8 mouse cellular contexts compared by ENCODE assay signal in genomic region chr5:124019348-124020216, GRCm38 (mm10). TPM values are rescaled to one million over a fixed set of nuclear protein-coding genes. Genes with fewer than 3 reads are reported as not detected.
DNase-seq lines count a peak whose midpoint lies in the region; ATAC-seq and TF ChIP-seq lines count a peak whose summit lies in the region.

No protein-coding gene starts in this region.

- H3K9ac ChIP-seq in kidney, embryonic 14.5 days (ENCODE audit: low read depth, low read length), result no peak overlapping the region
- H3K9ac ChIP-seq in liver, embryonic 13.5 days, result peak overlapping the region; percentile 51
- H3K9ac ChIP-seq in neural tube, embryonic 13.5 days, result no peak overlapping the region

- DNase-seq in kidney, adult 2 months, result peak; percentile 83
- peak; percentile 65 for DNase-seq in c-Kit-positive CD71-positive TER-119-negative erythroid progenitor cells, embryonic 14.5 days (ENCODE audit: low read depth)
- no peak for DNase-seq in heart, embryonic 10.5 days (ENCODE audit: low spot score)
- peak; percentile 75 for DNase-seq in kidney, postnatal 10 days
- peak; percentile 58 for DNase-seq in liver, embryonic 13.5 days
- DNase-seq in thymus, postnatal 36 days, result peak; percentile 56 to 67

- no peak for ATAC-seq in kidney, embryonic 14.5 days (ENCODE audit: low FRiP score, low TSS enrichment)
- ATAC-seq in liver, embryonic 13.5 days (ENCODE audit: low read depth), result peak; percentile 45
- peak; percentile 56 for ATAC-seq in neural tube, embryonic 13.5 days (ENCODE audit: low read depth)

- TF ChIP-seq POLR2A in kidney, adult 2 months (IDR thresholded peaks at IDR 0.05; ENCODE audit: low read depth, low read length), result no peak

- no peak for TF ChIP-seq CTCF in kidney, adult 2 months (conservative IDR thresholded peaks at IDR 0.05; ENCODE audit: insufficient read depth, insufficient read length, low read depth, low read length)

- no peaks in the 10 kb centered on the region for H3K9me3 ChIP-seq in kidney, embryonic 14.5 days (ENCODE audit: control insufficient read depth, low read length)
- no peaks in the 10 kb centered on the region for H3K9me3 ChIP-seq in heart, embryonic 10.5 days
- H3K9me3 ChIP-seq in liver, embryonic 13.5 days (replicated peaks), result no peaks in the 10 kb centered on the region
- H3K9me3 ChIP-seq in neural tube, embryonic 13.5 days, result no peaks in the 10 kb centered on the region

- H3K36me3 ChIP-seq in kidney, adult 2 months (ENCODE audit: control insufficient read depth, insufficient read depth, low read length), result no peaks in the 10 kb centered on the region
- no peaks in the 10 kb centered on the region; the same call in 1 of the 2 replicates for H3K36me3 ChIP-seq in kidney, embryonic 14.5 days (ENCODE audit: control insufficient read depth, insufficient read depth, low read length)
- H3K36me3 ChIP-seq in heart, embryonic 10.5 days, result peaks cover 15% of the 10 kb centered on the region
- peaks cover 17% of the 10 kb centered on the region for H3K36me3 ChIP-seq in liver, embryonic 13.5 days
- H3K36me3 ChIP-seq in neural tube, embryonic 13.5 days, result 0 out of 2 replicates have a peak, but pooled peaks cover 6% of the 10 kb centered on the region

- H3K27ac ChIP-seq in kidney, adult 2 months (ENCODE audit: insufficient read depth, low read depth, low read length), result 0 out of 2 replicates have a peak overlapping the region, but pooled peaks have one; percentile 13
- H3K27ac ChIP-seq in kidney, embryonic 14.5 days (ENCODE audit: low read depth, low read length), result no peak overlapping the region; the same call in 1 of the 2 replicates
- H3K27ac ChIP-seq in heart, embryonic 10.5 days, result peak overlapping the region; percentile 69
- peak overlapping the region; percentile 73 for H3K27ac ChIP-seq in liver, embryonic 13.5 days
- peak overlapping the region; percentile 67 for H3K27ac ChIP-seq in neural tube, embryonic 13.5 days (replicated peaks)

- H3K4me2 ChIP-seq in kidney, embryonic 14.5 days (replicated peaks; ENCODE audit: low read depth, low read length), result no peak overlapping the region
- H3K4me2 ChIP-seq in liver, embryonic 13.5 days, result peak overlapping the region; percentile 50
- H3K4me2 ChIP-seq in neural tube, embryonic 13.5 days, result no peak overlapping the region

- WGBS in kidney, adult 2 months, result 60% methylated on average over 12 of the region's 12 CpGs
- WGBS in kidney, embryonic 14.5 days, result 70% methylated on average over 12 of the region's 12 CpGs
- WGBS in heart, embryonic 10.5 days, result 45% methylated on average over 12 of the region's 12 CpGs
- 25% methylated on average over 12 of the region's 12 CpGs for WGBS in liver, embryonic 13.5 days (ENCODE audit: insufficient replicate concordance)
- WGBS in neural tube, embryonic 13.5 days, result 63% methylated on average over 12 of the region's 12 CpGs

- H3K4me3 ChIP-seq in kidney, adult 2 months (ENCODE audit: insufficient read depth, low read depth, low read length), result no peak overlapping the region
- H3K4me3 ChIP-seq in kidney, embryonic 14.5 days (ENCODE audit: low read length), result no peak overlapping the region
- H3K4me3 ChIP-seq in heart, embryonic 10.5 days, result 0 out of 2 replicates have a peak overlapping the region, but pooled peaks have one; percentile 12
- H3K4me3 ChIP-seq in liver, embryonic 13.5 days (replicated peaks), result peak overlapping the region; percentile 20
- no peak overlapping the region for H3K4me3 ChIP-seq in neural tube, embryonic 13.5 days

- H3K27me3 ChIP-seq in kidney, adult 2 months (replicated peaks; ENCODE audit: control insufficient read depth, insufficient read depth, low read length), result no peaks in the 10 kb centered on the region
- H3K27me3 ChIP-seq in kidney, embryonic 14.5 days (ENCODE audit: control insufficient read depth, insufficient read depth, low read length), result no peaks in the 10 kb centered on the region
- no peaks in the 10 kb centered on the region for H3K27me3 ChIP-seq in heart, embryonic 10.5 days (ENCODE audit: insufficient read depth, poor library complexity, severe bottlenecking)
- H3K27me3 ChIP-seq in liver, embryonic 13.5 days, result no peaks in the 10 kb centered on the region
- H3K27me3 ChIP-seq in neural tube, embryonic 13.5 days, result no peaks in the 10 kb centered on the region

- H3K4me1 ChIP-seq in kidney, adult 2 months (ENCODE audit: control insufficient read depth, insufficient read depth, low read length), result peaks cover 14% of the 10 kb centered on the region
- H3K4me1 ChIP-seq in kidney, embryonic 14.5 days (ENCODE audit: control insufficient read depth, insufficient read depth, low read length), result peaks cover 41% of the 10 kb centered on the region
- peaks cover 96% of the 10 kb centered on the region for H3K4me1 ChIP-seq in heart, embryonic 10.5 days
- peaks cover 99% of the 10 kb centered on the region for H3K4me1 ChIP-seq in liver, embryonic 13.5 days (replicated peaks)
- peaks cover 77% of the 10 kb centered on the region for H3K4me1 ChIP-seq in neural tube, embryonic 13.5 days (replicated peaks)

RNA-seq across cellular contexts. Expression of gene Vps37b, which starts 12.5 kb away (rescaled TPM):
- 22.6 and 24.1 TPM in 2 replicates for polyA plus RNA-seq in kidney, adult 2 months (2012; rRNA removed)
- 20.2 and 27.6 TPM in 2 replicates for polyA plus RNA-seq in kidney, embryonic 14.5 days (2014; fragmentation: Nextera tagmentation; extraction: Ambion mirVana)
- polyA plus RNA-seq in heart, embryonic 10.5 days (2016; fragmentation: Nextera tagmentation; extraction: Ambion mirVana), result 54.0 and 61.4 TPM in 2 replicates
- 16.1 and 18.0 TPM in 2 replicates for polyA plus RNA-seq in liver, embryonic 13.5 days (2015; fragmentation: Nextera tagmentation; extraction: Ambion mirVana)
- polyA plus RNA-seq in neural tube, embryonic 13.5 days (2015; fragmentation: Nextera tagmentation; extraction: Ambion mirVana), result 77.5 and 78.5 TPM in 2 replicates

RNA-seq across cellular contexts. Expression of gene Hip1r, which starts 46.2 kb away (rescaled TPM):
- 18.3 and 19.2 TPM in 2 replicates for polyA plus RNA-seq in kidney, adult 2 months (2012; rRNA removed)
- 11.0 and 13.0 TPM in 2 replicates for polyA plus RNA-seq in kidney, embryonic 14.5 days (2014; fragmentation: Nextera tagmentation; extraction: Ambion mirVana)
- 6.5 and 8.4 TPM in 2 replicates for polyA plus RNA-seq in heart, embryonic 10.5 days (2016; fragmentation: Nextera tagmentation; extraction: Ambion mirVana)
- polyA plus RNA-seq in liver, embryonic 13.5 days (2015; fragmentation: Nextera tagmentation; extraction: Ambion mirVana), result 11.3 and 12.9 TPM in 2 replicates
- 17.1 and 22.3 TPM in 2 replicates for polyA plus RNA-seq in neural tube, embryonic 13.5 days (2015; fragmentation: Nextera tagmentation; extraction: Ambion mirVana)

Comparison
In these comparisons a context has a peak if more than half of its experiments do, and no peak if none do; other contexts are left out.
1. H3K4me3 ChIP-seq: peak in heart, embryonic 10.5 days (single experiment) and liver, embryonic 13.5 days (single experiment); none in kidney, adult 2 months (single experiment), kidney, embryonic 14.5 days (single experiment) and neural tube, embryonic 13.5 days (single experiment).